Mouse (Mus musculus) ES-E14 (cell line): Measurements from ENCODE around the gene Ralb.

Experiments
- CHD2 ChIP-seq: IDR thresholded peaks from 2 replicates; pipeline ENCODE4 v1.6.1; 2014; ENCODE audit warnings: mild to moderate bottlenecking, low read depth, low read length, inconsistent platforms
- HCFC1 ChIP-seq: IDR thresholded peaks from 2 replicates; pipeline ENCODE4 v1.6.1; 2012; ENCODE audit warnings: low read length, inconsistent platforms, borderline replicate concordance; ENCODE audit not compliant: insufficient read depth

DNA sequence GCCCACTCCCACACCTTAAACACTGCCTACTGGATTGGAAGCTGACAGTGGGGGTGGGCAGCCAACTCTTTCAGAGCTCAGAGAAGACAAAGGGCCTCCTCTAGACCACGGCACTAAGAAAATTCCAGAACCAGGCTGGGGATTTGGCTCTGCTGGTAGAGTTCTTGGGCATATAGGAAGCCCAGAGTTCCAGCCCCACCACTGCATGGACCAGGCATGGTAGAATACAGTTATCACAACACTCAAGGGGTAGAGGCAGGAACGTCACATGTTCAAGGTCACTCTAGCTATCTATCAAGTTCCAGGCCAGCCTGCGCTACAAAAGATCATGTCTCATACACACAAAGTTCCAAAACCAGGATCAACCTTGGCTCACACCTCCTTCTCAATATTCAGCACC is 1.4 kb downstream of the Ralb start:
- TF ChIP-seq CHD2 (no peak), HCFC1 (no peak)
